Mouse (Mus musculus) C2C12 (cell line): ENCODE results near the gene Uqcc3.

Experiments
- CEBPB ChIP-seq: IDR thresholded peaks from one replicate; pipeline ENCODE4 v1.6.1; 2011; ENCODE audit warnings: low read depth, mild to moderate bottlenecking, control low read depth, moderate library complexity
- CTCF ChIP-seq: IDR thresholded peaks from one replicate; pipeline ENCODE4 v1.5.1; 2011; ENCODE audit not compliant: control insufficient read depth, insufficient read depth, insufficient read length
- MAX ChIP-seq: IDR thresholded peaks from one replicate; pipeline ENCODE4 v1.6.1; 2011; ENCODE audit warnings: mild to moderate bottlenecking, control low read depth
- MYOD1 ChIP-seq: IDR thresholded peaks from one replicate; pipeline ENCODE4 v1.6.1; 2011; ENCODE audit warnings: low read depth; ENCODE audit not compliant: control insufficient read depth, insufficient read length
- MYOG ChIP-seq: IDR thresholded peaks from one replicate; pipeline ENCODE4 v1.6.1; 2011; ENCODE audit not compliant: control insufficient read depth, insufficient read length; ENCODE audit errors: extremely low read depth
- USF1 ChIP-seq: IDR thresholded peaks from one replicate; pipeline ENCODE4 v1.6.1; 2011; ENCODE audit warnings: low read depth, mild to moderate bottlenecking, control low read depth, moderate library complexity

DNA sequence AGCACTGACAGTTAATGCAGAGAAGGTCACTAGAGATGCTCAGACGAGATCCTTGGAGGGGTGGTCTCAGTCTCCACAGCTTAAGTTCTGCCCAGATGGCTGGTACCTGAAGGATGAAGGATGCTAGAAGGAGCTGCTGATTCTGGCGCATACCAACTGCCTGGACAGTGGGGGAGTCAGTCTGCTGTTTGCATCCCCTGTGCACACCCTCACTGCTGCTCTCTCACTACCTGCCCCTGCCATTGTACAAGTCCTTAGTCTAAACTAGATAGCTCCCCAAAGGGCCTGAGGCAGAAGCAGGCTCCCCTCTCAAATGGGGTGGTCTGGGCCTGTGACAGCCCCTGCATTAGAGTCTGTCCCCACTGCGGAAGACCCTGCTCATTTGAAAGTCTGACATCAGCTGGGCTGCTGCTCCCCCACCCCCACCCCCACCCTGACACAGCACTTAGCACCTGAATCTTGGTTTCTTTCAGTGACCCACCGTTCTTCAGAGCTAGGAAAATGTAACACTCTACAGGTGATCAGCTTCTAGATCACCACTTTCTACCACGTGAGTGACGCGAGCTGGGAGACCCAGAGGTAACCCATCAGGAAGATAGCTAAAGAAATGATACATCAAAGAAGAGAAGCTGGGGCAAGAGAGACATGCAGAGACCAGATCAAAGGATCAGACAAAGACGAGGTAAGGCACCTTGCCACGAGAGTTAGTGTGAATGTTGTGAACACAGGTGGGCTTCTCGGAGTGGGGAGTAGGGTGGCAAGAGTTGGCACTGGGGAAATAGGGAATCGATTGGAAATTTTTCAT lies 41.4 kb downstream of the Uqcc3 start, which contains the start of gene Gng3:
- TF ChIP-seq CTCF: no peak
- TF ChIP-seq MAX: no peak
- TF ChIP-seq USF1: no peak
- no peak for TF ChIP-seq MYOG
- no peak for TF ChIP-seq MYOD1
- TF ChIP-seq CEBPB: no peak
